Mouse (Mus musculus): ENCODE measurements around the gene Olfr77. TPM values are rescaled to one million over a fixed set of nuclear protein-coding genes. Genes with fewer than 3 reads are reported as not detected.

The Olfr77 gene
- polyA plus RNA-seq (2015; fragmentation: Nextera tagmentation; extraction: Ambion mirVana), result 0.24 and 0.33 TPM in 2 replicates

GRCm38 (mm10) chr9:19916565-19916964 is at the start of gene Olfr77:
TSS of gene Olfr77 (plus strand) at chr9:19916865.

GRCm38 (mm10) chr9:19887904-19888303 is 28.8 kb upstream of the Olfr77 start, which contains the start of gene Olfr862:
TSS of gene Olfr862 (minus strand) at chr9:19888004.

Other genes with a start within 250 kb of the Olfr77 start
- gene Olfr857, start 207.4 kb upstream of the Olfr77 start, polyA plus RNA-seq (2015; fragmentation: Nextera tagmentation; extraction: Ambion mirVana), result not detected in 2 replicates
- not detected in 2 replicates for gene Olfr58, start 136.6 kb upstream of the Olfr77 start, polyA plus RNA-seq (2015; fragmentation: Nextera tagmentation; extraction: Ambion mirVana)
- gene Olfr859, start 112.0 kb upstream of the Olfr77 start, polyA plus RNA-seq (2015; fragmentation: Nextera tagmentation; extraction: Ambion mirVana), result not detected in 2 replicates
- not detected in 2 replicates for gene Olfr860, start 67.1 kb upstream of the Olfr77 start, polyA plus RNA-seq (2015; fragmentation: Nextera tagmentation; extraction: Ambion mirVana)
- gene Olfr862, start 28.9 kb upstream of the Olfr77 start, polyA plus RNA-seq (2015; fragmentation: Nextera tagmentation; extraction: Ambion mirVana), result not detected in 2 replicates
- gene Olfr866, start 111.2 kb downstream of the Olfr77 start, polyA plus RNA-seq (2015; fragmentation: Nextera tagmentation; extraction: Ambion mirVana), result not detected in 2 replicates
- not detected in 2 replicates for gene Olfr867, start 140.7 kb downstream of the Olfr77 start, polyA plus RNA-seq (2015; fragmentation: Nextera tagmentation; extraction: Ambion mirVana)
- not detected in 2 replicates for gene Olfr868, start 181.8 kb downstream of the Olfr77 start, polyA plus RNA-seq (2015; fragmentation: Nextera tagmentation; extraction: Ambion mirVana)
- gene Olfr869, start 212.1 kb downstream of the Olfr77 start, polyA plus RNA-seq (2015; fragmentation: Nextera tagmentation; extraction: Ambion mirVana), result not detected in 2 replicates